Mouse (Mus musculus) kidney, embryonic 15.5 days (tissue): ENCODE measurements at regions not wholly inside any gene's neighbourhood (a gene's known extent, or its start where the extent isn't known, plus 50 kb on each side); places are given as distances from the start of the nearest gene placed in this dataset.

Experiments
- ATAC-seq: fragments of 200-750 bp; cut with Nextera tagmentation; replicated peaks from 2 replicates; pipeline ENCODE4 v1.8.0; 2017; ENCODE audit warnings: moderate TSS enrichment; ENCODE audit not compliant: low FRiP score
- H3K27ac ChIP-seq: fragments of 300-500 bp; sonication (generic); 2 replicates; pipeline ENCODE4 v1.5.1; 2015; ENCODE audit warnings: mild to moderate bottlenecking, inconsistent platforms
- H3K27me3 ChIP-seq: fragments of 300-500 bp; sonication (generic); 2 replicates; pipeline ENCODE4 v1.6.1; 2015; ENCODE audit warnings: inconsistent platforms
- H3K36me3 ChIP-seq: fragments of 300-500 bp; sonication (generic); 2 replicates; pipeline ENCODE4 v1.6.1; 2015; ENCODE audit warnings: inconsistent platforms
- H3K4me1 ChIP-seq: fragments of 300-500 bp; sonication (generic); 2 replicates; pipeline ENCODE4 v1.6.1; 2015; ENCODE audit warnings: inconsistent platforms
- H3K4me2 ChIP-seq: fragments of 300-500 bp; sonication (generic); 2 replicates; pipeline ENCODE4 v1.6.1; 2015; ENCODE audit warnings: moderate library complexity, mild to moderate bottlenecking, inconsistent platforms
- H3K4me3 ChIP-seq: fragments of 300-500 bp; sonication (generic); replicated peaks from 2 replicates; pipeline ENCODE4 v1.5.1; 2015; ENCODE audit warnings: mild to moderate bottlenecking, inconsistent platforms
- H3K9ac ChIP-seq: fragments of 300-500 bp; sonication (generic); 2 replicates; pipeline ENCODE4 v1.6.1; 2015; ENCODE audit warnings: mild to moderate bottlenecking, inconsistent platforms
- H3K9me3 ChIP-seq: fragments of 300-500 bp; sonication (generic); replicated peaks from 2 replicates; pipeline ENCODE4 v1.6.1; 2016; ENCODE audit warnings: inconsistent platforms
- WGBS: fragments of 180-500 bp; shearing (Covaris S2); methylation state at CpG from one replicate; pipeline ENCODE4 v1.1.7; 2015; ENCODE audit warnings: mixed read lengths; 5-methylcytosine and 5-hydroxymethylcytosine counted together

DNA sequence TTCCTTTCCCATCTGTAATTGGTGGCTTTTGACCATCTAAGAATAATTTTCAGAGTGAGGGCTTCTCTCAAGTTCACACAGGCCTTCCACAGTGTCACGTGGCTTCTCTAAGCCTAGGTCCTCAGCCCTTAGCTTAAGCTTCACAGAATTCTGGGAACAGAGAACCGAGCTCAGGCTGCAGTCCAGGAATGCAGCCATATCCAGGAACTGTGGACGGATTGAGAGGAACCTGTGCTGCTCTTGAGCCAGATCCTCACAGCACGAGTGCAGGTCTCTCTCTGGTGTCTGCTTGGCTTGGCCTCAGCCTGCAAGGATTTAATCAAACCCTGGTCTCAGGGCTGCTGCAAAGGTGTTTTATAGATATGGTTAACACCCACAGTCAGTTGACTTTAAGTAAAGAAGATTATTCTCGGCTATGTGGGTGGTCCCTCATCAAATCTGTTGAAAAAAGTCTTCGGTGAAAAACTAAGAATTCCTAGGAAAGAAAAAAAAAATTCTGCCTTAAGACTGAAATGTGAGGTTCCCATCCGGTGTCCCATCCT, 127.8 kb downstream of the Mis18a start:
- H3K27ac ChIP-seq, result no peak overlapping the region
- H3K36me3 ChIP-seq, result no peaks in the 10 kb centered on the region
- no peaks in the 10 kb centered on the region for H3K27me3 ChIP-seq
- H3K9ac ChIP-seq, result no peak overlapping the region
- H3K4me2 ChIP-seq, result no peak overlapping the region
- no peak for ATAC-seq
- H3K4me1 ChIP-seq, result no peaks in the 10 kb centered on the region
- peaks cover 8% of the 10 kb centered on the region; the same call in 1 of the 2 replicates for H3K9me3 ChIP-seq
- WGBS, result 79% methylated on average over 7 of the region's 7 CpGs
- no peak overlapping the region for H3K4me3 ChIP-seq

DNA sequence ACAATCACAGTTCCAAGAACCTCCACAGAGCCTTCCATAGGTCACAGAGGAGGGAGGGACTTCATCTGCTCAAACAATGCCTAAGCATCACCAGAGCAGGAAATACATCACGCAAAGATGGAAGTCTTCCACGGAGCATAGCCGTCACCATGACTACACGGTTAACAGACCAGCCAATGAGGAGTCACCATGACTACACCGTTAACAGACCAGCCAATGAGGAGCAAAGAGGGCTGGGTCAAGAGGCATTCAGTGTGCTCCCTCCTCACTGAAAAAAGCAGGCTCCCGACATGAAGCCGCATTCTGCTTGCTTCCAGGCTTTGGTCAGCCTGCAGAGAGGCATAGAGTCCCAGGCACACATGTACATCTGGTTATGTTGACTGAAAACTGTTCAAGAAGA, 128.5 kb downstream of the Mis18a start:
- ATAC-seq, result no peak
- no peak overlapping the region for H3K27ac ChIP-seq
- no peaks in the 10 kb centered on the region for H3K27me3 ChIP-seq
- no peaks in the 10 kb centered on the region for H3K4me1 ChIP-seq
- H3K9me3 ChIP-seq, result peaks cover 8% of the 10 kb centered on the region; the same call in 1 of the 2 replicates
- WGBS, result 89% methylated on average over 7 of the region's 7 CpGs
- no peak overlapping the region for H3K9ac ChIP-seq
- no peak overlapping the region for H3K4me2 ChIP-seq
- H3K36me3 ChIP-seq, result no peaks in the 10 kb centered on the region
- no peak overlapping the region for H3K4me3 ChIP-seq

- H3K27me3 ChIP-seq, result no peaks in the 10 kb centered on the region
- no peak overlapping the region for H3K4me2 ChIP-seq
- H3K4me3 ChIP-seq, result no peak overlapping the region
- H3K9ac ChIP-seq, result no peak overlapping the region
- 50% methylated on average over 6 of the region's 6 CpGs for WGBS
- H3K9me3 ChIP-seq, result peaks cover 6% of the 10 kb centered on the region
- no peaks in the 10 kb centered on the region for H3K36me3 ChIP-seq
- no peak overlapping the region for H3K27ac ChIP-seq
- peak; percentile 58; the same call in 1 of the 2 replicates for ATAC-seq
- H3K4me1 ChIP-seq, result peaks cover 8% of the 10 kb centered on the region; the same call in 1 of the 2 replicates
Observed at GRCm38 (mm10) chr16:90592721-90593481, 134.3 kb downstream of the Mis18a start.

GRCm38 (mm10) chr16:90585171-90585570, 142.0 kb downstream of the Mis18a start:
- Histone ChIP-seq H3K27me3 (no peaks in the 10 kb centered on the region), H3K4me1 (peaks cover 8% of the 10 kb centered on the region; the same call in 1 of the 2 replicates), H3K9me3 (peaks cover 5% of the 10 kb centered on the region), H3K9ac (no peak overlapping the region), H3K4me2 (no peak overlapping the region), H3K36me3 (no peaks in the 10 kb centered on the region), H3K27ac (no peak overlapping the region), H3K4me3 (no peak overlapping the region)
- no peak for ATAC-seq
- WGBS, result 59% methylated on average over 7 of the region's 7 CpGs

DNA sequence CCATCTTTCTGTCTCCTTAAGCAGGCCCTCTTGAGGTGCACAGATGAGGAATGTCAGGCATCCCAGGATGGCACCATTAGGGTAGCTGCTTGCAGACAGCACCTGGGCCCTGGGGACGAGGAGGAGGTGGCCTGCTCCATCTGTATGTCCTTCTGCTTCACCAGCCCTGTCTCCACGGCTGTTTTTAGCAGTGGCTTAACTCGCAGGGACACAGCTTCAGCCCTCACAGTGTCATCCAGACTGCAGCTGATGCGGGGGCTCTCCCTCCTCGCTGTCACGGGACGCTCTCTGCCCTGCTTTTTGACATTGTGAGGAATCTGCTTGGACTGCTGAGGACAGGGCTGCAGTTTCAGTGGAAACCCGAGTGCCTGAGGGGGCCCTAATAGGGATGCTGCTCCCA, 146.8 kb downstream of the Mis18a start:
- Histone ChIP-seq H3K36me3 (no peaks in the 10 kb centered on the region), H3K27ac (no peak overlapping the region), H3K4me1 (peaks cover 8% of the 10 kb centered on the region; the same call in 1 of the 2 replicates), H3K4me3 (no peak overlapping the region), H3K9me3 (no peaks in the 10 kb centered on the region), H3K4me2 (no peak overlapping the region), H3K9ac (no peak overlapping the region), H3K27me3 (no peaks in the 10 kb centered on the region)
- no peak for ATAC-seq
- WGBS, result 43% methylated on average over 8 of the region's 8 CpGs

DNA sequence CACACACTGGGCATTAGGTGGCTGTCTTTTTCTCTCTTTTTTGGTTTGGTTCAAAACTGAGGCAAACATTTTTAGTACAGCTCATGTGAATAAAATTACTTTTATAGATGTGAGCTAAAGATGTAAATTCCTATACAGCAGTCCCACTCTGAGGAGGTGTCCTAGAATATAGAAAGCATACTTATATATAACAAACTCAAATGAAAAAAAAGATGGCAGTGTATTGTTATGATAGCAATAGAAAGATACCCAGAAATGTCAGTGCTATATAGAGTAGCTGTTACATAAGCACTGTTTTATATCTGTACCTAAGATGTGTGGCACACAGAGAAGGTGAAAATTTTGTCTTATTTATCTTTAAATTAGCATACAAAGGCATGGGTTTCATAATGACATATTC, 156.1 kb downstream of the Mis18a start:
- no peak for ATAC-seq
- no peak overlapping the region for H3K9ac ChIP-seq
- no peaks in the 10 kb centered on the region for H3K9me3 ChIP-seq
- H3K4me2 ChIP-seq, result no peak overlapping the region
- no peak overlapping the region for H3K4me3 ChIP-seq
- H3K36me3 ChIP-seq, result no peaks in the 10 kb centered on the region
- no peak overlapping the region for H3K27ac ChIP-seq
- no peaks in the 10 kb centered on the region for H3K27me3 ChIP-seq
- H3K4me1 ChIP-seq, result no peaks in the 10 kb centered on the region

DNA sequence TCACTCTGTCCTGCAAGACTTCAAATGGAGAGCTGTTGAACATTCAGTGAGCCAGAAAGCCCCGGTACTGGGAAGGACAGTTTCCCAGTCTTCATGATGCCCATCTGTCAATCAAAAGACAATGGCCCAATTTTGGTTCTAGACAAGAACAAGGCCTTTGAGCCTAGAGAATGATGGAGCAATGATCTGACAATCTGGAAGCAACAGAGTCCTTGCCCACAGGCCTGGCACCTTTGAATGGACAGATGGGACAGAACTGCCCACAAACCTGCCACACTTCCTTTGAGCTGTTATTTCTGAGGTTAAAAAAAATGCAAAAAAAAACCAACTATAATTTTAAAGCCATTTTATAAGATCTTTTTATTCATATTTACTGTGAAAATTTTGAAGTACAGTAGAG, 157.4 kb downstream of the Mis18a start:
- WGBS, result 87% methylated on average over 1 of the region's 1 CpGs
- Histone ChIP-seq H3K4me1 (no peaks in the 10 kb centered on the region), H3K27ac (no peak overlapping the region), H3K4me2 (no peak overlapping the region), H3K27me3 (no peaks in the 10 kb centered on the region), H3K36me3 (no peaks in the 10 kb centered on the region), H3K9ac (no peak overlapping the region), H3K4me3 (no peak overlapping the region), H3K9me3 (no peaks in the 10 kb centered on the region)
- no peak for ATAC-seq

- Histone ChIP-seq H3K9me3 (no peaks in the 10 kb centered on the region), H3K27me3 (no peaks in the 10 kb centered on the region), H3K4me1 (no peaks in the 10 kb centered on the region), H3K36me3 (no peaks in the 10 kb centered on the region), H3K4me3 (no peak overlapping the region), H3K27ac (no peak overlapping the region), H3K4me2 (no peak overlapping the region), H3K9ac (no peak overlapping the region)
- 60% methylated on average over 2 of the region's 2 CpGs for WGBS
- no peak for ATAC-seq
Observed at GRCm38 (mm10) chr16:90565182-90565581, 162.0 kb downstream of the Mis18a start.

GRCm38 (mm10) chr16:90553120-90553519, 167.3 kb downstream of the Hunk start:
- ATAC-seq, result no peak
- no peak overlapping the region for H3K27ac ChIP-seq
- H3K4me3 ChIP-seq, result no peak overlapping the region

GRCm38 (mm10) chr16:90551041-90551440, 165.2 kb downstream of the Hunk start:
- Histone ChIP-seq H3K27me3 (no peaks in the 10 kb centered on the region; the same call in 1 of the 2 replicates), H3K4me2 (no peak overlapping the region), H3K27ac (no peak overlapping the region), H3K36me3 (no peaks in the 10 kb centered on the region), H3K9ac (no peak overlapping the region), H3K4me1 (0 out of 2 replicates have a peak, but pooled peaks cover under 1% of the 10 kb centered on the region), H3K9me3 (no peaks in the 10 kb centered on the region), H3K4me3 (no peak overlapping the region)
- ATAC-seq, result no peak
- 80% methylated on average over 3 of the region's 3 CpGs for WGBS

More at GRCm38 (mm10) chr16:90553120-90553519, 167.3 kb downstream of the Hunk start:
- H3K27me3 ChIP-seq, result no peaks in the 10 kb centered on the region
- H3K9me3 ChIP-seq, result no peaks in the 10 kb centered on the region
- no peaks in the 10 kb centered on the region for H3K4me1 ChIP-seq
- 88% methylated on average over 7 of the region's 7 CpGs for WGBS
- H3K36me3 ChIP-seq, result no peaks in the 10 kb centered on the region
- no peak overlapping the region for H3K4me2 ChIP-seq
- H3K9ac ChIP-seq, result no peak overlapping the region

- no peaks in the 10 kb centered on the region; the same call in 1 of the 2 replicates for H3K27me3 ChIP-seq
- H3K36me3 ChIP-seq, result no peaks in the 10 kb centered on the region
- H3K9ac ChIP-seq, result no peak overlapping the region
- no peaks in the 10 kb centered on the region for H3K9me3 ChIP-seq
- 57% methylated on average over 13 of the region's 13 CpGs for WGBS
- peaks cover 8% of the 10 kb centered on the region for H3K4me1 ChIP-seq
- no peak overlapping the region for H3K27ac ChIP-seq
- ATAC-seq, result no peak
- H3K4me3 ChIP-seq, result no peak overlapping the region
- H3K4me2 ChIP-seq, result no peak overlapping the region
Observed at GRCm38 (mm10) chr16:90550058-90550795, 164.4 kb downstream of the Hunk start.
